Mouse (Mus musculus) G1E (cell line): Measurements from ENCODE around the gene Galnt18. TPM values are rescaled to one million over a fixed set of nuclear protein-coding genes. Genes with fewer than 3 reads are reported as not detected.

ENCODE experiments used
- ATAC-seq: 2 replicates; pipeline ENCODE4 v1.8.0; 2016; ENCODE audit warnings: mild to moderate bottlenecking; ENCODE audit not compliant: insufficient number of reproducible peaks, poor library complexity, low FRiP score, severe bottlenecking; ENCODE audit errors: extremely low read depth
- DNase-seq: peaks from one replicate; pipeline ENCODE4 v3.0.0; 2012; ENCODE audit warnings: low spot score
- H3K27me3 ChIP-seq: 2 replicates; pipeline ENCODE4 v1.6.1; 2012; ENCODE audit warnings: mild to moderate bottlenecking, low read length, inconsistent platforms; ENCODE audit not compliant: insufficient read depth
- H3K36me3 ChIP-seq: replicated peaks from 2 replicates; pipeline ENCODE3; 2012; ENCODE audit warnings: mild to moderate bottlenecking, inconsistent platforms
- H3K4me1 ChIP-seq: 2 replicates; pipeline ENCODE4 v1.6.1; 2012; ENCODE audit warnings: low read depth, low read length, inconsistent platforms, mixed read lengths; ENCODE audit not compliant: insufficient read depth
- H3K4me3 ChIP-seq: 2 replicates; pipeline ENCODE4 v1.5.1; 2012; ENCODE audit warnings: low read depth, mild to moderate bottlenecking, inconsistent platforms, low read length, moderate library complexity, mixed read lengths
- H3K9me3 ChIP-seq: replicated peaks from 2 replicates; pipeline ENCODE4 v1.6.1; 2012; ENCODE audit warnings: inconsistent platforms
- CTCF ChIP-seq: IDR thresholded peaks from 2 replicates; pipeline ENCODE4 v1.5.1; 2012; ENCODE audit warnings: low read depth, low read length, inconsistent platforms, mixed read lengths
- GATA1 ChIP-seq: IDR thresholded peaks from 2 replicates; pipeline ENCODE4 v1.6.1; 2012; ENCODE audit warnings: borderline replicate concordance, low read length, inconsistent platforms, mixed read lengths
- GATA2 ChIP-seq: IDR thresholded peaks from 2 replicates; pipeline ENCODE4 v1.6.1; 2012; ENCODE audit warnings: low read depth, low read length, inconsistent platforms, borderline replicate concordance
- POLR2AphosphoS5 ChIP-seq: IDR thresholded peaks from 2 replicates; pipeline ENCODE4 v1.6.1; 2012; ENCODE audit warnings: low read depth, low read length, inconsistent platforms; ENCODE audit not compliant: insufficient replicate concordance
- TAL1 ChIP-seq: conservative IDR thresholded peaks from 2 replicates; pipeline ENCODE4 v1.6.1; 2012; ENCODE audit warnings: low read depth, low read length, inconsistent platforms, mixed read lengths
- polyA plus RNA-seq: library from polyadenylated mRNA; stranded (reverse); fragments of >175 nt; gene quantifications from 2 replicates; pipeline ENCODE4 v1.2.3, GENCODE M21; 2012
- total RNA-seq, 2 experiments: library from RNA; stranded (forward) in 1 of 2; stranded (reverse) in 1 of 2; fragments of 200-1000 nt in 1 of 2; fragments of >200 nt in 1 of 2; fragmentation: Nextera tagmentation in 1 of 2; gene quantifications; 2 replicates each; pipeline ENCODE4 v1.2.3; 2014 to 2017

Galnt18 gene
- total and polyA plus RNA-seq, 3 experiments: not detected

DNA sequence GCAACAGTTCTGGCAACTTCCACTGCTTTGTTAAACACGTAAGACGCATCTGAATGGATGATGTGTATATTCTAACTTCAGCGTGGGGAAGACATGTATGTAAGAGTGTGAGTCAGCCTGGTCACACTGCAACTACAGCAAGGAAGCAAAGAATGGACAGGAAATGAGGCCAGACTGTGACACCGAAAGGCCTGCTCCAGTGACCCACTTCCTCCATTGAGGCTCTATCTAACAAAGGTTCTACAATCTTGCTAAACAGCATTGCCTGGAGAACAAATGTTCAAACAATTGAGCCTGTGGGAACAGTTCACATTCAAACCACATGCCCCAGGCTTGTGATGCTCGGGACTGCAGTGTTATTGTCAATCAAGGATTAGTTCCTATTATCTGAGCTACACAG, 21.0 kb upstream of the Galnt18 start:
- peaks cover 5% of the 10 kb centered on the region for H3K9me3 ChIP-seq
- DNase-seq (no peak), ATAC-seq (no peak)
- H3K4me3 ChIP-seq: no peak overlapping the region
- TF ChIP-seq POLR2AphosphoS5 (no peak), GATA2 (no peak), GATA1 (no peak), CTCF (no peak), TAL1 (no peak)
- no peaks in the 10 kb centered on the region for H3K4me1 ChIP-seq
- H3K27me3 ChIP-seq: no peaks in the 10 kb centered on the region; the same call in 1 of the 2 replicates
- no peaks in the 10 kb centered on the region for H3K36me3 ChIP-seq

DNA sequence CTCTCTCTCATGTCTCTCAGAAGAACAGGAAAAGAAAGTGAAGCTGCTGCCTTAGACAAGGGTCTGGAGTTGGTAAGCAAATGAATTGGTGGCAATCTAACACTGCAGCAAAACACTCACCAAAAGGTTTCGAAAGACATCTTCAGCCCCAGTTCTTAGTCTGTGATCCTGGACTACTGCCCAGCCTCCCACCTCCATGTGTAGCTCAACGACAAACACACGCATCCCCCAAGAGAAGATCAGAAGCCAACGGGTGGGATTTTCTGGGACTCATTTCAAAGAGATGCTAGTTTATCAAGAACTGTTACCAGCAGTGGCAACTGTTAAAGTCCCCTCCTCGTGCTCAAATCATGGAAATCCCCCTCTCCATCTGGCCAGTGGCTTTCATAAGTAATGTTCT, 20.3 kb upstream of the Galnt18 start:
- no peaks in the 10 kb centered on the region; the same call in 1 of the 2 replicates for H3K27me3 ChIP-seq
- H3K36me3 ChIP-seq: no peaks in the 10 kb centered on the region
- ATAC-seq (no peak), DNase-seq (no peak)
- TF ChIP-seq CTCF: no peak
- no peak for TF ChIP-seq GATA1
- no peak for TF ChIP-seq GATA2
- H3K9me3 ChIP-seq: peaks cover 5% of the 10 kb centered on the region
- H3K4me1 ChIP-seq: no peaks in the 10 kb centered on the region
- no peak overlapping the region for H3K4me3 ChIP-seq

DNA sequence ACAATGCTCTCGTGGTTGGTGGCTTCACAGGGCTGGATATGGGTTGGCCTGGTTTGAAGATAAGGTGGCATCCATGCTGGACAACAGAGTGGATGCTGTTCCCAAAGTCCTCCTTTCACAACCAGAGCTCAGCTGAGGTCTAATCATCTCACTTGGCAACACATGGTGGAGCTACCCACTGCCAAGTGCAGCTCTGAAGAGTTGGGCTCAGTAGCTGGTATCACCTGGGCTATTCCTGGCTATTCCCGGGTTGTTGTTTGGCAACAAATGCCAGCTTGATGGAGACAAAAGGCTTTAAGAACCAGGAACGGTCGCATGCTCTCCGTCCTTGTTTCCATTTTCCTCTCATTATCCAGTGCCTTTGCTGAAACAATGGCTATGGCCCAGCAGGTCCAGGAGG, 19.2 kb upstream of the Galnt18 start:
- H3K9me3 ChIP-seq: peaks cover 7% of the 10 kb centered on the region
- DNase-seq (no peak), ATAC-seq (no peak)
- H3K36me3 ChIP-seq: no peaks in the 10 kb centered on the region
- H3K4me1 ChIP-seq: no peaks in the 10 kb centered on the region
- no peaks in the 10 kb centered on the region; the same call in 1 of the 2 replicates for H3K27me3 ChIP-seq
- TF ChIP-seq GATA2 (no peak), POLR2AphosphoS5 (no peak), CTCF (no peak), TAL1 (no peak), GATA1 (no peak)
- H3K4me3 ChIP-seq: no peak overlapping the region

DNA sequence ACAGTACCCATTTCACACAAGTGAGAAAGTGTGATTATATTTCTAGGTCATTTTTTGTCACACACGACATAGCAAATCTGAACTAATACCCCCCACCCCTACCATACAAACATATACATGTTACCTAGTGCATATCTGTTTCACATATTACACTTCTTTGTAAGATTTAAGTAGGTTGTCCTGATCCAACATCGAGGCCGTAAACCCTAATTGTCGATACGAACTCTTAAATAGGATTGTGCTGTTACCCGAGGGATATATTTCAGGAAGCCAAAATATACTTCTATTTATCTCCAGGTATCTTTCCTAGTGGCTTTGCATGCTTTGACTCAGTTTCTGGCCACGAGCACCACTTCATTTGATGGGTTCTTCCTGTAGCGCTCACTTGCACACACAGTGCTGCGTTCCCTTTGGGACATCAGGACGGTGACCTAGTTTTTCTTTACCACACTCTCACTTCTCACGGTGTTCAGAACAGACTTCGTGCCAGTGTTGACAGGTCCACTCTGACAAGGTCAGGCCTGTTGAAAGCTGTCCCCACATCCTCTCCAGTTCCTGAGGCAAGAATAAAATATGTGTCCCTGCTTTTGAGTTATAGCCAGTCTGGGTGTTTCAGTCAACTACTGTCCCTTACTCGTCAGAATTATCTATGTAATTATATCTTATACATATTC, 17.7 kb upstream of the Galnt18 start:
- TF ChIP-seq CTCF (no peak), GATA2 (no peak), TAL1 (no peak), GATA1 (no peak), POLR2AphosphoS5 (no peak)
- ATAC-seq (peak; percentile 54; the same call in 1 of the 2 replicates), DNase-seq (no peak)
- peaks cover 11% of the 10 kb centered on the region for H3K9me3 ChIP-seq
- no peaks in the 10 kb centered on the region; the same call in 1 of the 2 replicates for H3K27me3 ChIP-seq
- H3K36me3 ChIP-seq: no peaks in the 10 kb centered on the region
- H3K4me3 ChIP-seq: no peak overlapping the region
- H3K4me1 ChIP-seq: no peaks in the 10 kb centered on the region

DNA sequence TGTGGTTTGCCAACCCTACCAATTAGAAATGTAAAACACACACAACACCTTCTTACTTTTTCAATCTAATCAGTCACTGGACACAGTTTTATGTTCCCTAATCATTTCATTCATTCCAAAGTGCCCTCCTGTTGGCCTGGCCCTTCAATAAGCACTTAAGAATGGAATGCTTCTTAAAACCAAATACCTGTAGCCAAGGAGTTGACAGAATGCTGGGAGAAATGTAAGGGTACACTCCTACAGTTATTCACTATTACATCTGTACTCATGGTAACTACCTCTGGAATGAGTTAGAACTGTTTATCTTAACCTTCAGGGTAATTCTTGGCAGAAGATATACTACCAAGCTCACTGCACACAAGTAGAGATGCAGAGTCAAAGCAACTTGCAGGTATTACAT, 15.3 kb upstream of the Galnt18 start:
- DNase-seq: no peak
- Histone ChIP-seq H3K36me3 (no peaks in the 10 kb centered on the region), H3K4me3 (no peak overlapping the region), H3K27me3 (no peaks in the 10 kb centered on the region; the same call in 1 of the 2 replicates), H3K4me1 (no peaks in the 10 kb centered on the region), H3K9me3 (peaks cover 16% of the 10 kb centered on the region)
- ATAC-seq: no peak
- no peak for TF ChIP-seq TAL1
- TF ChIP-seq POLR2AphosphoS5: no peak
- no peak for TF ChIP-seq GATA1
- TF ChIP-seq CTCF: no peak
- TF ChIP-seq GATA2: no peak

GRCm38 (mm10) chr7:111792154-111792553, 12.4 kb upstream of the Galnt18 start:
- Histone ChIP-seq H3K4me1 (no peaks in the 10 kb centered on the region), H3K9me3 (peaks cover 16% of the 10 kb centered on the region), H3K36me3 (no peaks in the 10 kb centered on the region), H3K27me3 (no peaks in the 10 kb centered on the region), H3K4me3 (no peak overlapping the region)
- no peak for TF ChIP-seq GATA1
- ATAC-seq: no peak
- no peak for DNase-seq

- Histone ChIP-seq H3K27me3 (no peaks in the 10 kb centered on the region), H3K4me1 (no peaks in the 10 kb centered on the region), H3K9me3 (peaks cover 19% of the 10 kb centered on the region), H3K36me3 (no peaks in the 10 kb centered on the region), H3K4me3 (no peak overlapping the region)
- TF ChIP-seq GATA2 (no peak), GATA1 (no peak), CTCF (no peak), POLR2AphosphoS5 (no peak), TAL1 (no peak)
- ATAC-seq (no peak), DNase-seq (no peak)
Observed at GRCm38 (mm10) chr7:111791347-111791746, 11.6 kb upstream of the Galnt18 start.
